Mouse (Mus musculus) left cerebral cortex, postnatal 36 days (tissue): ENCODE measurements around the gene Sit1. TPM values are rescaled to one million over a fixed set of nuclear protein-coding genes. Genes with fewer than 3 reads are reported as not detected.
"Not testable (repeated sequence)": the region's sequence is repeated elsewhere in the genome, so short reads cannot be mapped to it uniquely, and the experiment has no call there.

Experiments used
- DNase-seq, 2 experiments: peaks; one replicate each; pipeline ENCODE4 v3.0.0; 2021 to 2022; ENCODE audit warnings: low spot score in 2 of 2, mixed read lengths in 1 of 2
- intact Hi-C: fragments of 180-260 bp; cut with DNase I; formaldehyde crosslinking; loops from one replicate; pipeline ENCODE4 v1.15.1; 2025
- total RNA-seq, 2 experiments: library from RNA; stranded (reverse); gene quantifications; 2 replicates each; pipeline ENCODE4 v1.2.3; 2021

Sit1 gene
- total RNA-seq, 2 experiments from 2014 or later = not detected

DNA sequence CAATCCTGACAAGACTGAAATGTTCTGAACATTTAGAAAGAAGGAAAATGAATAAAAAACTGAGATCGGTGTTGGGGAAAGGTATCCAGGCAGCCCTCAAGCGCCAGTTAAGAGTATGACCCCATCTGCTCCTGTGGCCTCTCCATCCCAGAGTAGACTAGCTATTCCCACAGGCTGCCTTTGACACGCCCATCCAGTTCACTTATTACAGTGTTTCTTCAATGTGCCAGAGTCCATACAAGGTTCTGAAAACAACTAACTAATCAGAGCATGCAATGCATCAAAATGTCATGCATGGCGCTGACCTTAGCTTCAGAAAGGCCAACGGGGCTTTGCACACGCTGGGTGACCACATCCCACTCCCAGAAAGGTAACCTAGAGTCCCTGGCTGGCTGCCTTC is 20.0 kb upstream of the Sit1 start:
- intact Hi-C loops = no loop called here
- DNase-seq = no peak

GRCm38 (mm10) chr4:43503041-43503440 is 19.5 kb upstream of the Sit1 start:
- intact Hi-C loops = no loop called here
- no peak for DNase-seq

GRCm38 (mm10) chr4:43499407-43500333 is 16.1 kb upstream of the Sit1 start, which contains the start of gene Arhgef39:
Gene Arhgef39, minus strand, starts transcription at chr4:43499695.
- intact Hi-C loops = no loop called here
- peak; percentile 67 to 72 for DNase-seq

DNA sequence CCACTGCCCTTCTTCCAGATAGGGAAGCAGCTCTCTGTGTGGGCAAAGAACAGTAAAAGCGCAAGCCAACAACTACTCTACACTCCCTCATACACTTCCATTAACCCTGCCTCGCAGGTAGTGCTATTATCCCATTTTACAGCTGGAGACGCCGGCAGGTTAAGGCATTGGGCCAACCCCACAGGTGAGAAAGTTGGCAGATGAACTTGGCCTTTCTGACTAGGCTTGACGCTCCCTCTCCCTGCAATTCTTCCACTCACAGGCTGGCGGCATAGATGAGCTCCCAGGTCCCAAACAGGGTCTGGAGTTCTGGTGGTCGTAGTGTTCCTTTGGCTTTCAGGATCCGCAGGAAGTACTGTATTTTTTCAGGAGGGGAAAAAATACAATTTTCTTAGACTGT is 15.4 kb upstream of the Sit1 start:
- DNase-seq = no peak
- intact Hi-C loops = no loop called here

DNA sequence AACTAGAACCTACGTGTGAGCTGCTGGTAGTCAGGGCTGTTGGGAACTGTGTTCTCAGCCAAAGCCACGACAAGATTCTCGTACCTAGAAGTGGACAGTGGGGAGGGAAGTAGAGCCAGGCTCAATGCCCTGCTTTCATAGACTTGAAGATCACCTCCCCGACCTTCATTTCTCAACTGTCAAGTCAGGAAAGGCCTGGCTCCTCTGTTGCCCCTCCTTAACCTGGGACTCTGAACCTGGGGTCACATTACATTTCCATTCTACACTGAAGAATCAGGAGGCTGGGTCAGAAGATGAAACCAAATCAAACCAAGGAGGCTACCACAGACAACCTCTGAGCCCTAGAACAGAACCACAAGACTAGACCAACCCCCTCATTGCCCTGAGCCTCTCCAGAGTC is 14.4 kb upstream of the Sit1 start:
- no peak for DNase-seq
- intact Hi-C loops = no loop called here

DNA sequence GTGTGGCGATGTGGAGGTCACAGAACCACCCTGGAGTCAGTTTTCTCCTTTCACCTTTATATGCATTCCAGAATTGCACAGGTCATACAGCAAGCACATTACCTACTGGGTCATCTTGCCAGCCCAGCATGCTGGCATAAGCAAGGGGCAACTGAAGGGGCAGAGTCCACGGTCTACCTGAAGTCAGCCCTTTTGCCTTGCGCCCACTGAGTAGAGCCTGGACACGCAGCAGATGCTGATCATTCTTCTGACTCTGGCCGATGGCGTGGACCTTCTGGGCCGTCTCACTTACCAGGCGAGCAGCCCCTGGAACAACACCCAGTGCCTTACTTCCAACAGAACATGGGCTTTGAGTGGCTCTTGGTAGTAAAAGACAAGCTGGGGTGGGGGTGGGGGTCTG is 13.9 kb upstream of the Sit1 start:
- no peak for DNase-seq
- intact Hi-C loops = no loop called here

DNA sequence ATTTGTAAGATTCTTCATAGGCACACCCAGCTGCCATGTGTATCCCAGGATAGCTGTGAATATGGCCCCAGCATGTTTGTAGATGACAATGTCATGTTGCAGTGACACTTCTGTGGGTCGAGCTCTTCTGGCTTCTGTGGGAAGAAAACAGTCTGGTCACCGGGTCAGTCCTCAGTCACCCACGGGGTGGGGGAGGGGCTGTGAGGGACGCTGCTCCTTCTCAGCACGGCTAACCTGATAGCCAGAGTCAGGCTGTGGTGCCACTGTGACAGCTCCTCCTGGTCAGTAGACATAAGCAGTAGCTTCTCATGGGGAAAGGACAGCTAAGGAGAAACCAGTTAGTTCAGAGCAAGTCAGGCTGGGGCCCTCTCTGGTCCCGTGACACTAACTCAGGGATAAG is 13.1 kb upstream of the Sit1 start:
- intact Hi-C loops = no loop called here
- DNase-seq = no peak

DNA sequence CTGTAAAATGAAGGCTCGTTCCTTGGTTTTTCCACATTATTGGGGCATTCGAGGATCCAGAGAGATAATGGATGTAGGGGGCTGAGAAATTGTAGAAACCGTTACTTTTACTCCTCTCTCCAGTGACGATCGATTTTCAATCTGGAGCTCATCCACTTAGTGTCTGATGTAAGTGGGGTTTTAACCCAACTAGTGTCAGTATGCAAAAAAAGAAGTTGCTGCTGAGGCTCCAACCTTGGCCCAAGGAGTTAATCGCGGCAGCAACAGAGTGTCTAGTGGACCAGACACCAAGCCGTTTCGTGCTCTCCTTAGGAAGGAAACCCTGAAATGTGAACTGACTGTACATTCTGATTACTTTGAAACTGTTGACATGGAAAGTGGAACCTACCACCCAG is 10.3 kb upstream of the Sit1 start:
- DNase-seq = no peak
- intact Hi-C loops = loop anchor here (1.0 to 5.0 kb wide), 2 partner anchors 52 to 63 kb away; no protein-coding TSS in a partner anchor

GRCm38 (mm10) chr4:43493186-43493845 is 9.8 kb upstream of the Sit1 start:
- DNase-seq = peak; percentile 95 to 96
- intact Hi-C loops = loop anchor here (1.0 to 5.0 kb wide), 2 partner anchors 51 to 64 kb away; no protein-coding TSS in a partner anchor

GRCm38 (mm10) chr4:43492821-43493185 is 9.3 kb upstream of the Sit1 start, which contains the start of gene Ccdc107:
Gene Ccdc107, plus strand, starts transcription at chr4:43492900.
- intact Hi-C loops = loop anchor here (1.0 to 5.0 kb wide), 2 partner anchors 51 to 64 kb away; no protein-coding TSS in a partner anchor
- DNase-seq = peak; percentile 91 to 93

DNA sequence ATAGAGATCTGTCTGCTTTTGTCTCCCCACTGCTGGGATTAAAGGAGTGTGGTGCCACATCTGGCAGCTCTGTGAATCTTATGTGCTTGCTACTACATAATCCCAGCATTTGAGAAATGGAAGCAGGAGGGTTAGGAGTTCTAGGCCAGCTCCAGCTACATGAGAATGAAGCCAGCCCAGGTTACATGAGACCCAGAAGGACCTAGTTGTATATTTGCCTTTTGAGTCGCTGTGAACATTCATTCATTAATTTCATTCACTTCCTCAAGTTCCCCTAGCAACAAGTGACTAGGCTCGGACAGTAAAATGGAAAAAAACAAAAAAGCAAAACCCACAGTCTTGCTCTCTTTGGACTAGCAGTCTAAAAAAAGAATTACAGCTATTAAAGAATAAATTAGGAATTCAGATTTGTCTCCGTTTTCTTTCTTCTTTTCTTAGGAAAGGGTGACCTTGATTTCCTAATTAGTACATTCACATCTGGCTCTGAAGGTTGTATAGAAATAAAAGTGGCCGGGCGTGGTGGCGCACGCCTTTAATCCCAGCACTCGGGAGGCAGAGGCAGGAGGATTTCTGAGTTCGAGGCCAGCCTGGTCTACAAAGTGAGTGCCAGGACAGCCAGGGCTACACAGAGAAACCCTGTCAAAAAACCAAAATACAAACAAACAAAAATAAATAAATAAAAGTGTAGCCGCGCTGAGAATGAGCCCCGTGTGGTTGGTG is 8.7 kb upstream of the Sit1 start:
- DNase-seq = no peak
- intact Hi-C loops = loop anchor here (5.0 kb wide), 1 partner anchor 65 kb away; no protein-coding TSS in a partner anchor

- DNase-seq = no peak
- intact Hi-C loops = loop anchor here (5.0 kb wide), 1 partner anchor 66 kb away; no protein-coding TSS in a partner anchor
Observed at GRCm38 (mm10) chr4:43490801-43491200, 7.3 kb upstream of the Sit1 start.

DNA sequence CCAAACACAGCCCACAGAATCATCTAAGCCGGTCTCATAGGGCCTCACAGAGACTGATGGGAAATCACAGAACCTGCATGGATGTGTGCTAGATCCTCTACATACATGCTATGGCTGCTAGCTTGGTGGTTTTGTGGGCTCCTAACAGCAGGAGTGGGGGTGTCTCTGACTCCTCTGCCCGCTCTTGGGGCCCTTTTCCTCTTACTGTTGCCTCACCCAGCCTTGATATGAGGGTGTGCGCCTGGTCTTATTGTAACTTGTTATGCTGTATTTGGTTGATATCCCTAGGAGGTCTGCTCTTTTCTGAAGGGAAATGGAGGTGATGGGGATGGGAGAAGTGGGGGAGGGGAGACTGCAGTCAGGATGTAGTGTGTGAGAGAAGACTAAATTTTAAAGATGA is 6.1 kb upstream of the Sit1 start:
- intact Hi-C loops = loop anchor here (1.0 to 5.0 kb wide), 2 partner anchors 68 kb away; no protein-coding TSS in a partner anchor
- DNase-seq = no peak

- DNase-seq, intact Hi-C loops: not testable (repeated sequence)
Observed at GRCm38 (mm10) chr4:43485666-43486065, 2.1 kb upstream of the Sit1 start.

DNA sequence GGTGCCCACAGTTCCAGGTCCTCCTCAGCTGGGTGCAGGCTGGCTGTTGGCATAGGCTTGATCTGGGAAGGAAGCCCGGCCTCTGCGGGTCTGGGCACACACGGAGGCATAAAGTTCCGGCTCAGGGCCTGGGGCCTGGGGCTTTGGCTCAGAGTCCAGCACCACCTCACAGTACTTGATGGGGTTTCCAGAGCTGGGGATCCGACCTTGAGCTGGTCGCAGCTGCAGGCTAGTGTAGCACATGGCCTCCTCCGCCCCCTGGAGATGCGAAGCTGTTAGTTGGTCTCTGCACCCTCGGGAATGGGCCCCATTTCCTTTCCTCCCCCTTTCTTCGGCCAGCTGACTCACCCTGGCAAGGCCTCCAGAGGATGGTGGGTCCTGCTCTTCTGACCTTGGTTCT is 943 bp downstream of the Sit1 start:
- intact Hi-C loops = no loop called here
- no peak for DNase-seq

DNA sequence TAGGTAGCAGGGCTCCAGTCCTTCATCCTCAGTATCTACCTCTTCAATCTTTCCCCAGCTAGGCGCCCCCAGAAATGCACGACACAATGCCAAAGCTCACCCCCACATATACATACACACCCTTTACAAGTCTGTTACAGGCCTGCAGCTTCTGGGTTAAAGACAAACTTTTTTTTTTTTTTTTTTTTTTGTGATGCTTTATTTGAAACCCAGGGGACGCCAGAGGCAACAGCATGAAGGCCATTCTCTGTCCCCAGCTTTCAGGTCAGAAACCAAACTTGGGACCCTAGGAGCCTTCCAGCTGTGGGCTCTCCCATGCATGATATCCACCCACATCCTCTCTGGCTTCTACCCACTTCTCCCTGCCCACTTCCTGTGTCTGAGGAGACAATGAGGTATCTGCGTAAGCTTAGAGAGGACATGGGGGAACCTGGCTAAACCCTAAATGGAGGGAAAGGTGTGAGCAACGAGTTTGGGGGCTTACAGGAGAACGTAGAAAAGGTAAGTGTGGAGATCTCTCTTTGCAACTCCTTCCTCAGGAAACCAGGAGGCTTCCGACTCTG is 1.6 kb downstream of the Sit1 start:
- DNase-seq = no peak
- intact Hi-C loops = no loop called here

DNA sequence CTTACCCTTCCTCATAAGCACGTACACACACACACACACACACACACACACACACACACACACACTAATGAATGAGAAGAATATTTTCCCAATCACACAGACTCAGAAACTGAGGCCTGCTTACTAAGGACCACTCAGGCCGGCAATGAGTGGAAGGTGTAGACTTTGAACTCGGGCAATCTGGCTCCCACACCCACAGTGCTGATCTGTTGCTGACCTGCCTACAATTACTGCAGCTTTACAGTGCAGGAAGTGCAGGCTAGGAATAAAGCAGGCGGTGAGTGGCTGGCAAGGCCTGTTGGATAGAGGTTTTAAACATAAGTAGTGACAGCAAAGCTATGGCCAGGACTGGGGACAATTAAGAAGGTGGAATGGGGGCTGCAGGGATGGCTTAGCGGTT is 2.5 kb downstream of the Sit1 start:
- DNase-seq = no peak

GRCm38 (mm10) chr4:43478906-43479832 is 4.4 kb downstream of the Sit1 start:
- DNase-seq = no peak
- intact Hi-C loops = loop anchor here (1.0 kb wide), 1 partner anchor 37 kb away; no protein-coding TSS in a partner anchor

More for the DNA sequence above, 2.5 kb downstream of the Sit1 start:
- intact Hi-C loops = no loop called here
